8 mouse cellular contexts compared by ENCODE assay signal in genomic region chr11:57950989-57951388, GRCm38 (mm10). TPM values are rescaled to one million over a fixed set of nuclear protein-coding genes. Genes with fewer than 3 reads are reported as not detected.
DNase-seq lines count a peak whose midpoint lies in the region; TF ChIP-seq lines count a peak whose summit lies in the region.
"Had no signal": no experiment of that assay in that cellular context is flagged by ENCODE, and none has a peak within 500 bp of the region (broad histone marks: within the 10 kb centered on the region; RNA-seq: fewer than 3 reads in every experiment).

No protein-coding gene starts in this region.

- H3K4me1 ChIP-seq in ES-E14 (ENCODE audit: control insufficient read depth in 2 of 2, insufficient read depth in 2 of 2, low read length in 2 of 2, poor library complexity in 1 of 2) = peaks cover 0 to 16% of the 10 kb centered on the region in 2 experiments; a peak in 1 of 4 replicates
- peaks cover 3% of the 10 kb centered on the region; the same call in 1 of the 2 replicates for H3K4me1 ChIP-seq in bone marrow, adult 2 months (ENCODE audit: control insufficient read depth, insufficient read depth, low read length)

- no peaks in the 10 kb centered on the region for H3K9me3 ChIP-seq in ES-E14 (ENCODE audit: control insufficient read depth, insufficient read depth, low read depth, low read length)
- H3K9me3 ChIP-seq: heart, embryonic 13.5 days had no signal

- no peak overlapping the region for H3K4me3 ChIP-seq in ES-E14 (ENCODE audit: insufficient read depth in 1 of 2, low read depth in 1 of 2, low read length in 2 of 2, poor library complexity in 1 of 2, severe bottlenecking in 1 of 2)
- H3K4me3 ChIP-seq in bone marrow, adult 2 months (replicated peaks; ENCODE audit: control insufficient read depth, low read depth, low read length) = no peak overlapping the region
- H3K4me3 ChIP-seq: heart, embryonic 13.5 days had no signal

- peak; percentile 22 for DNase-seq in left cerebral cortex, adult 11 months (ENCODE audit: low spot score)
- no peak for DNase-seq in left cerebral cortex, postnatal 4 days
- no peak for DNase-seq in ES-E14 (ENCODE audit: low read depth, low spot score)
- DNase-seq in heart, postnatal 10 days = peak; percentile 60 to 74
- DNase-seq in lung, postnatal 36 days = peak; percentile 72
- DNase-seq in gastrocnemius, postnatal 25 days = no peak

- 0% methylated on average over 4 of the region's 4 CpGs for WGBS in bone marrow, adult 2 months

- in situ Hi-C loops in ES-E14 (cut with MboI; ENCODE audit: low sequenced_read_pairs in 2 of 2, unreplicated experiment in 2 of 2) = loop anchor here in 1 of 2 experiments (10.0 kb wide), 1 partner anchor 144 kb away; the partner anchor contains the start of gene Gm12248

- 0 out of 2 replicates have a peak, but pooled peaks have one; percentile 10 for TF ChIP-seq CTCF in bone marrow, adult 2 months (IDR thresholded peaks at IDR 0.05; ENCODE audit: control insufficient read depth, insufficient read depth, low read length)

- H3K36me3 ChIP-seq in ES-E14 (ENCODE audit: control insufficient read depth, insufficient read depth, low read length, poor library complexity, severe bottlenecking) = no peaks in the 10 kb centered on the region
- H3K36me3 ChIP-seq: heart, embryonic 13.5 days had no signal

- no peak overlapping the region for H3K9ac ChIP-seq in ES-E14 (ENCODE audit: insufficient read depth, low read depth, low read length, poor library complexity, severe bottlenecking)
- H3K9ac ChIP-seq: heart, embryonic 13.5 days had no signal

- TF ChIP-seq POLR2A in bone marrow, adult 2 months (IDR thresholded peaks at IDR 0.05; ENCODE audit: borderline replicate concordance, control insufficient read depth, low read depth, low read length) = no peak

- intact Hi-C loops in left cerebral cortex, postnatal 4 days (cut with DNase I) = loop anchor here (5.0 kb wide), 2 partner anchors 106 to 146 kb away; no protein-coding TSS in a partner anchor
- intact Hi-C loops in heart, postnatal 10 days (cut with DNase I) = loop anchor here (1.0 to 5.0 kb wide), 4 partner anchors 106 to 351 kb away; partner anchors contain the start of gene Gemin5

- no peak overlapping the region for H3K27ac ChIP-seq in ES-E14 (ENCODE audit: insufficient read depth, low read depth, low read length, poor library complexity, severe bottlenecking)
- H3K27ac ChIP-seq in bone marrow, adult 2 months (ENCODE audit: control insufficient read depth, insufficient read depth, low read depth, low read length, poor library complexity) = peak overlapping the region; percentile 41; the same call in 1 of the 2 replicates
- H3K27ac ChIP-seq: heart, embryonic 13.5 days had no signal

TF ChIP-seq in ES-E14, 5 proteins besides CTCF, POLR2A, EP300 and RAD21:
- TF ChIP-seq CHD2 (IDR thresholded peaks at IDR 0.05; ENCODE audit: low read depth, low read length) = no peak
- TF ChIP-seq ZC3H11A (IDR thresholded peaks at IDR 0.05; ENCODE audit: borderline replicate concordance, low read depth, low read length) = peak; percentile 77
- peak; percentile 71 for TF ChIP-seq ZNF384 (IDR thresholded peaks at IDR 0.05; ENCODE audit: low read depth, low read length)

RNA-seq across cellular contexts. Expression of gene Larp1, which starts 57.9 kb away (rescaled TPM):
- 10 to 100 TPM; 97.9 to 100.0 TPM for total RNA-seq in left cerebral cortex, postnatal 4 days (2021)
- total RNA-seq in ES-E14 (2012; rRNA removed) = 90.1 and 100 TPM in 2 replicates
- 17.0 and 28.2 TPM in 2 replicates for polyA plus RNA-seq in bone marrow, adult 2 months (2011; ENCODE audit: insufficient read depth, insufficient read length, low replicate concordance, missing spikeins)
- total RNA-seq in heart, postnatal 10 days (2021) = 10 to 100 TPM; 57.8 to 61.3 TPM
- total RNA-seq in gastrocnemius, postnatal 25 days (2021) = 10 to 100 TPM; 69.1 to 85.8 TPM

Comparison
In these comparisons a context has a peak if more than half of its experiments do, and no peak if none do; other contexts are left out.
1. DNase-seq: peak in left cerebral cortex, adult 11 months (single experiment), heart, postnatal 10 days (2 of 2) and lung, postnatal 36 days (single experiment); none in left cerebral cortex, postnatal 4 days (single experiment), ES-E14 (single experiment) and gastrocnemius, postnatal 25 days (single experiment).